Mouse (Mus musculus) brain, embryonic 14.5 days (tissue): ENCODE measurements at regions not wholly inside any gene's neighbourhood (a gene's known extent, or its start where the extent isn't known, plus 50 kb on each side); places are given as distances from the start of the nearest gene placed in this dataset.
A peak's percentile ranks its signal among the peaks of the same experiment; 100 is the strongest.

ENCODE experiments used
- DNase-seq: peaks from one replicate; pipeline ENCODE4 v3.0.0-alpha.2; 2011; ENCODE audit warnings: low read depth
- CTCF ChIP-seq: fragments of 200-500 bp; IDR thresholded peaks from 2 replicates; pipeline ENCODE4 v1.5.1; 2012; ENCODE audit warnings: inconsistent platforms, mild to moderate bottlenecking, moderate library complexity, borderline replicate concordance; ENCODE audit not compliant: insufficient read depth, insufficient read length; ENCODE audit errors: extremely low read depth
- POLR2A ChIP-seq: fragments of 200-500 bp; IDR thresholded peaks from 2 replicates; pipeline ENCODE4 v1.6.1; 2012; ENCODE audit warnings: mild to moderate bottlenecking, inconsistent platforms, borderline replicate concordance; ENCODE audit not compliant: poor library complexity, insufficient read depth, insufficient read length, severe bottlenecking; ENCODE audit errors: extremely low read depth

GRCm38 (mm10) chr2:9267675-9268074, 613.4 kb upstream of the 4930412O13Rik start:
- no peak for DNase-seq
- TF ChIP-seq POLR2A (no peak), CTCF (no peak)

GRCm38 (mm10) chr2:9283441-9283840, 597.6 kb upstream of the 4930412O13Rik start:
- no peak for TF ChIP-seq POLR2A
- TF ChIP-seq CTCF: no peak
- no peak for DNase-seq

- TF ChIP-seq CTCF: no peak
- TF ChIP-seq POLR2A: no peak
- no peak for DNase-seq
Observed at GRCm38 (mm10) chr2:9285800-9286199, 595.3 kb upstream of the 4930412O13Rik start.

- TF ChIP-seq CTCF (no peak), POLR2A (no peak)
Observed at GRCm38 (mm10) chr2:9287077-9287476, 594.0 kb upstream of the 4930412O13Rik start.

GRCm38 (mm10) chr2:9287623-9288022, 593.4 kb upstream of the 4930412O13Rik start:
- DNase-seq: no peak

More at GRCm38 (mm10) chr2:9287077-9287476, 594.0 kb upstream of the 4930412O13Rik start:
- no peak for DNase-seq

GRCm38 (mm10) chr2:9331630-9332352, 549.3 kb upstream of the 4930412O13Rik start:
- TF ChIP-seq CTCF (no peak), POLR2A (no peak)
- DNase-seq: peak; percentile 17

More at GRCm38 (mm10) chr2:9287623-9288022, 593.4 kb upstream of the 4930412O13Rik start:
- TF ChIP-seq POLR2A (no peak), CTCF (no peak)

- TF ChIP-seq CTCF (no peak), POLR2A (no peak)
- no peak for DNase-seq
Observed at GRCm38 (mm10) chr2:9348982-9349381, 532.1 kb upstream of the 4930412O13Rik start.

- no peak for DNase-seq
- TF ChIP-seq POLR2A (no peak), CTCF (no peak)
Observed at GRCm38 (mm10) chr2:9349994-9350393, 531.1 kb upstream of the 4930412O13Rik start.

- peak; percentile 89 for DNase-seq
Observed at GRCm38 (mm10) chr2:9352190-9352589, 528.9 kb upstream of the 4930412O13Rik start.

GRCm38 (mm10) chr2:9360020-9360419, 521.0 kb upstream of the 4930412O13Rik start:
- no peak for DNase-seq

More at GRCm38 (mm10) chr2:9352190-9352589, 528.9 kb upstream of the 4930412O13Rik start:
- TF ChIP-seq CTCF (no peak), POLR2A (no peak)

GRCm38 (mm10) chr2:9367801-9368584, 513.1 kb upstream of the 4930412O13Rik start:
- TF ChIP-seq CTCF (no peak), POLR2A (no peak)
- DNase-seq: no peak

More at GRCm38 (mm10) chr2:9360020-9360419, 521.0 kb upstream of the 4930412O13Rik start:
- TF ChIP-seq POLR2A: no peak
- TF ChIP-seq CTCF: no peak

- TF ChIP-seq POLR2A: no peak
- TF ChIP-seq CTCF: no peak
- DNase-seq: peak; percentile 57
Observed at GRCm38 (mm10) chr2:9369572-9369971, 511.5 kb upstream of the 4930412O13Rik start.

GRCm38 (mm10) chr2:9386566-9386965, 494.5 kb upstream of the 4930412O13Rik start:
- TF ChIP-seq CTCF: no peak
- TF ChIP-seq POLR2A: no peak
- peak; percentile 71 for DNase-seq

- no peak for DNase-seq
- no peak for TF ChIP-seq POLR2A
- TF ChIP-seq CTCF: no peak
Observed at GRCm38 (mm10) chr2:9388058-9388457, 493.0 kb upstream of the 4930412O13Rik start.

- no peak for TF ChIP-seq POLR2A
- no peak for TF ChIP-seq CTCF
- DNase-seq: no peak
Observed at GRCm38 (mm10) chr2:9395379-9395999, 485.6 kb upstream of the 4930412O13Rik start.
